Mouse (Mus musculus) erythroblast, embryonic 14.5 days (primary cell): ENCODE data around the gene Epn3.

Experiments
- GATA1 ChIP-seq: IDR thresholded peaks from 2 replicates; pipeline ENCODE4 v1.6.1; 2012; ENCODE audit warnings: low read length, inconsistent platforms, mixed read lengths
- TAL1 ChIP-seq: IDR thresholded peaks from 3 replicates; pipeline ENCODE4 v1.6.1; 2012; ENCODE audit warnings: low read length, inconsistent platforms, mixed read lengths

DNA sequence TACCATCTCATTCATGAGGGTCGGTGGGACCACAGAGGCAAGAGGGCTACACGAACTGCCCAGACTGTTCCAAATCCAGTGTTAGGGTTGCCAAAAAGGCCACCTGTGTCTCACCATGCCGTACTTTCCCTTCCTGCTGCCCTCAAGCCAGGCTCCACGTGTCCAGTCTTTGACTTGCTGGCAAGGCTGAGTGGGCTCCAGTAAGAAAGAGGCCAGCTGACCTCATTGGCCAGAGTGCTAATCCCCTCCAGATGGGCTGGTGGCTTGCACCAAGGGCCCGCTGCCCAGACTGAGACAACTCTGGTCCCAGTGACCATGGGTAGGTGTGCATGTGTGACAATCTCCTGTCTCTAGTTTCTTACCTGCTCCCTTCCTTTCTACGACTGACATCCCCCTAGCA is 22.1 kb downstream of the Epn3 start:
- TF ChIP-seq TAL1 (no peak), GATA1 (no peak)
